ENCODE assay signal across 8 mouse cellular contexts in the genomic region with DNA sequence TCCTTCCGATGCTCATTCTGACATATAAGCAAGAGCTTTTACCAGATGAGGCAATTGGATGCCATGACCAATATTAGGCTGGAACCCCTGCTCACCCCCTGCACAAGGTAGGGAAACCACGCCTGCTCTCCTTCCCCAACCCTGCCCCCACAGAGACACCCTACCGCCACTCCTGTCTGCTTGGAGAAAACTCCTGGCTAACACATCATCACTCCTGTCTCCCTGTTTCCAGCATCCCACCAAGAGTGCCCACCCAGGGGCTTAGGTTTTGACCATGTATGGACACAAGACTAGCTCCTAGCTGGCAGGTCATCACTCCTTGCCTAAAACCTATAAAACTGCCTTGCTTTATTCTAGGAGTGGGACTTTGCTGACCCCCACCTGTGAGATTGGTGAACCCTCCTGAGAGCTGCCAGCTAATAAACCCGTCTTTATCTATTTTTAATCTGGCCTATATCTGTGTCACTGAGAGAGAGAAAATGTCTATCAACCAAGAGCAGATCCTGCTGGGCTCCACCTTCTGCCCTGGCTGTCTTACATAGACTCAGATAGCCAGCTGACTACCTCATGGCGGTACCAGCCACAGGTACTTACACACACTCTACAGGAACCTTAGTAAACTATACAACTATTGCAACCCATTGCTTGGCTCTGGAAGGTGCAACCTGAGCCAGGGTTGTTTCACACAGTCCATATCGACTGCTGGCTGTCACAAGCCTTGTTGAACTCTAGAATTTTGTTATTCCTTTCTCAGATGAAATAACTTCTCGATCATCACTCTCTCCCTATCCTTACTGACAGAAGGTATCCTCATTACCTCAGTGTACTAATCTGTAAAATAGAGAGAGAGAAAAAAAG. TPM values are rescaled to one million over a fixed set of nuclear protein-coding genes. Genes with fewer than 3 reads are reported as not detected.
A peak's percentile ranks its signal among the peaks of the same experiment; 100 is the strongest.
DNase-seq lines count a peak whose midpoint lies in the region; ATAC-seq and TF ChIP-seq lines count a peak whose summit lies in the region.

No protein-coding gene starts in this region.

- H3K27ac ChIP-seq in heart, adult 2 months: peak overlapping the region; percentile 60
- H3K27ac ChIP-seq in CH12.LX (ENCODE audit: insufficient read depth, low read depth): no peak overlapping the region
- peak overlapping the region; percentile 95 for H3K27ac ChIP-seq in forebrain, postnatal 0 days (ENCODE audit: low read depth, low read length)
- H3K27ac ChIP-seq in liver, embryonic 15.5 days (replicated peaks): peak overlapping the region; percentile 72

- ATAC-seq in forebrain, postnatal 0 days: no peak
- peak; percentile 70 for ATAC-seq in liver, embryonic 15.5 days (ENCODE audit: insufficient read depth)

- H3K4me1 ChIP-seq in heart, adult 2 months (ENCODE audit: control insufficient read depth, insufficient read depth, low read length): peaks cover 2% of the 10 kb centered on the region; the same call in 1 of the 2 replicates
- H3K4me1 ChIP-seq in CH12.LX (ENCODE audit: control insufficient read depth in 1 of 2, insufficient read depth in 2 of 2): peaks cover 19 to 50% of the 10 kb centered on the region in 2 experiments
- H3K4me1 ChIP-seq in forebrain, postnatal 0 days (ENCODE audit: insufficient read depth): peaks cover 20% of the 10 kb centered on the region
- H3K4me1 ChIP-seq in liver, embryonic 15.5 days (replicated peaks): peaks cover 53% of the 10 kb centered on the region

- TF ChIP-seq CTCF in heart, adult 2 months (IDR thresholded peaks at IDR 0.05): no peak
- no peak for TF ChIP-seq CTCF in CH12.LX (conservative IDR thresholded peaks at IDR 0.05 in 1 of 2, IDR thresholded peaks at IDR 0.05 in 1 of 2; ENCODE audit: low read depth in 2 of 2, low read length in 2 of 2)
- no peak for TF ChIP-seq CTCF in forebrain, postnatal 0 days (IDR thresholded peaks at IDR 0.05; ENCODE audit: low read depth)

- DNase-seq in heart, adult 2 months: no peak
- DNase-seq in heart, postnatal 36 days: no peak
- no peak for DNase-seq in CH12.LX (ENCODE audit: extremely low read depth)
- DNase-seq in forebrain, postnatal 0 days: no peak
- no peak for DNase-seq in embryo, embryonic 9.5 days (ENCODE audit: extremely low spot score)
- no peak for DNase-seq in left cerebral cortex, adult 11 months (ENCODE audit: low spot score)
- no peak for DNase-seq in thymus, postnatal 25 days

- peak overlapping the region; percentile 39; the same call in 1 of the 2 replicates for H3K4me2 ChIP-seq in CH12.LX (ENCODE audit: insufficient read depth, low read depth, poor library complexity, severe bottlenecking)
- H3K4me2 ChIP-seq in forebrain, postnatal 0 days (ENCODE audit: low read depth): peak overlapping the region; percentile 86
- peak overlapping the region; percentile 100 for H3K4me2 ChIP-seq in liver, embryonic 15.5 days

- no peaks in the 10 kb centered on the region for H3K36me3 ChIP-seq in heart, adult 2 months (ENCODE audit: control insufficient read depth, insufficient read depth, low read length)
- H3K36me3 ChIP-seq in CH12.LX (replicated peaks in 1 of 2; ENCODE audit: control insufficient read depth in 1 of 2, insufficient read depth in 1 of 2, low read length in 1 of 2): peaks cover 0 to 15% of the 10 kb centered on the region in 2 experiments
- H3K36me3 ChIP-seq in forebrain, postnatal 0 days (ENCODE audit: insufficient read depth): no peaks in the 10 kb centered on the region
- no peaks in the 10 kb centered on the region for H3K36me3 ChIP-seq in liver, embryonic 15.5 days (replicated peaks)

- TF ChIP-seq EP300 in heart, adult 2 months (IDR thresholded peaks at IDR 0.05; ENCODE audit: insufficient read depth, low read depth, low read length): no peak
- TF ChIP-seq EP300 in CH12.LX (IDR thresholded peaks at IDR 0.05; ENCODE audit: low read length): no peak

- in situ Hi-C loops in CH12.LX (cut with MboI; ENCODE audit: low pct_ligation_motif_present, low pct_unique_long_range_greater_than_20kb, low sequenced_read_pairs): loop anchor here (25.0 kb wide), 1 partner anchor 487 kb away; a partner anchor contains a TSS

- intact Hi-C loops in heart, adult 2 months (cut with DNase I): loop anchor here (5.0 kb wide), 1 partner anchor 32 kb away; no protein-coding TSS in a partner anchor
- intact Hi-C loops in heart, postnatal 36 days (cut with DNase I): loop anchor here (5.0 to 10.0 kb wide), 2 partner anchors 400 to 587 kb away; no protein-coding TSS in a partner anchor

- dilution Hi-C loops in CH12.LX (cut with MboI; ENCODE audit: extremely low pct_ligation_motif_present, extremely low pct_unique_long_range_greater_than_20kb, low sequenced_read_pairs): no loop called here

- H3K27me3 ChIP-seq in heart, adult 2 months (ENCODE audit: control insufficient read depth, insufficient read depth, low read length): no peaks in the 10 kb centered on the region
- H3K27me3 ChIP-seq in CH12.LX (replicated peaks): no peaks in the 10 kb centered on the region
- no peaks in the 10 kb centered on the region for H3K27me3 ChIP-seq in forebrain, postnatal 0 days (ENCODE audit: insufficient read depth, low read length)
- no peaks in the 10 kb centered on the region for H3K27me3 ChIP-seq in liver, embryonic 15.5 days

- H3K9ac ChIP-seq in heart, adult 2 months (ENCODE audit: low read depth, low read length): no peak overlapping the region
- no peak overlapping the region for H3K9ac ChIP-seq in CH12.LX (ENCODE audit: insufficient read depth, low read depth)
- H3K9ac ChIP-seq in forebrain, postnatal 0 days: peak overlapping the region; percentile 95
- H3K9ac ChIP-seq in liver, embryonic 15.5 days: peak overlapping the region; percentile 93

- TF ChIP-seq POLR2A in heart, adult 2 months (IDR thresholded peaks at IDR 0.05; ENCODE audit: insufficient read depth, low read depth, low read length): no peak
- no peak for TF ChIP-seq POLR2A in CH12.LX (IDR thresholded peaks at IDR 0.05; ENCODE audit: low read depth, low read length)

- 81% methylated on average over 7 of the region's 7 CpGs for WGBS in heart, adult 2 months
- 86% methylated on average over 7 of the region's 7 CpGs for WGBS in forebrain, postnatal 0 days
- 49% methylated on average over 7 of the region's 7 CpGs for WGBS in liver, embryonic 15.5 days (ENCODE audit: insufficient replicate concordance)

- H3K79me2 ChIP-seq in heart, adult 2 months (replicated peaks; ENCODE audit: control insufficient read depth, insufficient read depth, low read length): no peaks in the 10 kb centered on the region
- H3K79me2 ChIP-seq in CH12.LX (replicated peaks; ENCODE audit: control insufficient read depth, extremely low read depth, insufficient read depth, poor library complexity, severe bottlenecking): peaks cover 13% of the 10 kb centered on the region

- no peak for TF ChIP-seq RAD21 in CH12.LX (IDR thresholded peaks at IDR 0.05; ENCODE audit: low read depth, low read length)

- H3K4me3 ChIP-seq in heart, adult 2 months: no peak overlapping the region
- H3K4me3 ChIP-seq in CH12.LX (replicated peaks in 1 of 3; ENCODE audit: low read depth in 2 of 3, low read length in 2 of 3, poor library complexity in 1 of 3): no peak overlapping the region
- H3K4me3 ChIP-seq in forebrain, postnatal 0 days (ENCODE audit: low read depth, low read length): peak overlapping the region; percentile 91; the same call in 1 of the 2 replicates
- H3K4me3 ChIP-seq in liver, embryonic 15.5 days (replicated peaks): peak overlapping the region; percentile 88

- no peaks in the 10 kb centered on the region for H3K9me3 ChIP-seq in CH12.LX (replicated peaks; ENCODE audit: low read length)
- H3K9me3 ChIP-seq in forebrain, postnatal 0 days (ENCODE audit: low read length): no peaks in the 10 kb centered on the region
- H3K9me3 ChIP-seq in liver, embryonic 15.5 days (replicated peaks): no peaks in the 10 kb centered on the region

TF ChIP-seq in CH12.LX, 34 proteins besides CTCF, POLR2A, EP300 and RAD21:
- TF ChIP-seq RCOR1 (conservative IDR thresholded peaks at IDR 0.05; ENCODE audit: low read depth, low read length): no peak
- no peak for TF ChIP-seq GABPA (IDR thresholded peaks at IDR 0.05; ENCODE audit: insufficient replicate concordance, low read depth, low read length)
- TF ChIP-seq IRF4 (IDR thresholded peaks at IDR 0.05; ENCODE audit: low read depth, low read length): no peak
- TF ChIP-seq ZKSCAN1 (IDR thresholded peaks at IDR 0.05; ENCODE audit: borderline replicate concordance, low read depth, low read length): no peak
- no peak for TF ChIP-seq JUN (IDR thresholded peaks at IDR 0.05; ENCODE audit: insufficient read depth, low read depth, low read length)
- TF ChIP-seq MAX (IDR thresholded peaks at IDR 0.05; ENCODE audit: low read length): no peak
- TF ChIP-seq HCFC1 (IDR thresholded peaks at IDR 0.05; ENCODE audit: low read depth, low read length): no peak
TF ChIP-seq in CH12.LX: peak in this region for 0.

RNA-seq across cellular contexts. Expression of a gene that starts 0.8 kb away (rescaled TPM):
- 1 to 10 TPM; 3.3 to 3.6 TPM for total RNA-seq in heart, adult 2 months (2021)
- 3.9 and 6.0 TPM in 2 replicates for polyA plus RNA-seq in heart, adult 2 months (2012; rRNA removed)
- total RNA-seq in heart, postnatal 36 days (2021): 1 to 10 TPM; 3.2 to 4.2 TPM
- total RNA-seq in CH12.LX (2012; rRNA removed) (11.5 and 15.4 TPM in 2 replicates), CH12.LX (2014; rRNA removed) (12.2 and 13.1 TPM in 2 replicates)
- polyA plus RNA-seq in CH12.LX (2012; ENCODE audit: insufficient read length, low read depth): 16.4 and 17.0 TPM in 2 replicates
- total RNA-seq in forebrain, postnatal 0 days (2014; rRNA removed): 20.2 and 28.3 TPM in 2 replicates
- 26.1 and 30.8 TPM in 2 replicates for polyA plus RNA-seq in forebrain, postnatal 0 days (2015; fragmentation: Nextera tagmentation; extraction: Ambion mirVana)
- 6.8 and 6.9 TPM in 2 replicates for polyA plus RNA-seq in liver, embryonic 15.5 days (2015; fragmentation: Nextera tagmentation; extraction: Ambion mirVana)

RNA-seq across cellular contexts. Expression of a gene that starts 7.0 kb away (rescaled TPM):
- 100 to 1,000 TPM in 1 of 2 experiments, 10 to 100 TPM in 1; 95.9 to 107 TPM for total RNA-seq in heart, adult 2 months (2021)
- polyA plus RNA-seq in heart, adult 2 months (2012; rRNA removed): 139 and 182 TPM in 2 replicates
- 100 to 1,000 TPM; 105 to 108 TPM for total RNA-seq in heart, postnatal 36 days (2021)
- total RNA-seq in CH12.LX (2012; rRNA removed) (58.9 and 86.7 TPM in 2 replicates), CH12.LX (2014; rRNA removed) (35.7 and 43.8 TPM in 2 replicates)
- 28.8 and 38.9 TPM in 2 replicates for polyA plus RNA-seq in CH12.LX (2012; ENCODE audit: insufficient read length, low read depth)
- 170 and 329 TPM in 2 replicates for total RNA-seq in forebrain, postnatal 0 days (2014; rRNA removed)
- 189 and 236 TPM in 2 replicates for polyA plus RNA-seq in forebrain, postnatal 0 days (2015; fragmentation: Nextera tagmentation; extraction: Ambion mirVana)
- 25.5 and 28.4 TPM in 2 replicates for polyA plus RNA-seq in liver, embryonic 15.5 days (2015; fragmentation: Nextera tagmentation; extraction: Ambion mirVana)

Comparison
In these comparisons a context has a peak if more than half of its experiments do, and no peak if none do; other contexts are left out.
1. H3K4me3 ChIP-seq: peak in forebrain, postnatal 0 days (single experiment) and liver, embryonic 15.5 days (single experiment); none in heart, adult 2 months (single experiment) and CH12.LX (0 of 3).
2. H3K9ac ChIP-seq: peak in forebrain, postnatal 0 days (single experiment) and liver, embryonic 15.5 days (single experiment); none in heart, adult 2 months (single experiment) and CH12.LX (single experiment).
3. H3K4me2 ChIP-seq: peak in every context shown above with its lines; median percentile 100 in liver, embryonic 15.5 days; 86 in forebrain, postnatal 0 days; 39 in CH12.LX.